Mouse (Mus musculus) embryo, embryonic 10.5 days (tissue): ENCODE data around the gene Vmn2r70.

Source experiments
- DNase-seq: peaks from one replicate; pipeline ENCODE4 v3.0.0-alpha.2; 2015; ENCODE audit warnings: low spot score

Vmn2r70 gene

GRCm38 (mm10) chr7:85569092-85569491 lies at the start of gene Vmn2r70:
Gene Vmn2r70 (minus strand): TSS chr7:85569192.
- DNase-seq = no peak

- no peak for DNase-seq
These were observed 6.2 kb downstream of the Vmn2r70 start, which contains the start of gene Vmn2r71 for GRCm38 (mm10) chr7:85562787-85563186. Gene Vmn2r71 (plus strand): TSS chr7:85563087.

DNA sequence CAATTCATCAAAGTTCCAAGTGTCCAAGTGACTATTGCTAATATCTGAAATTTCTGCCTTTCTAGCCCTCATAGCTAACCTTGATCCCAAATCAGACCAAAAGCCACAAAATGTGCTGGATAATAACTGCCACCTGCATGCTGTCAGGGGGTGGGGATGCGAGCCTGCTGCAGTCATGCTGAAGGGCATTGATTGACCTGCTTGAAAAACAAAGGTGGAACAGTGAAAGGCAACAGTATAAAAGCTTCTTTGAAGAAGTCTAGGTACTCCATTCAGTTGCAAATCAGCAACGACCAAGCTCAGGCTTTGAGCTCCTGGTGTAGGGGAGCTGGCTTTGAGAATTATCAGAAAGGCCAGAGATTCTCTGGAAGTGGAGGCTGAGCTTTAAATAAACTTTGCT lies 25.9 kb downstream of the Vmn2r70 start:
- no peak for DNase-seq

DNA sequence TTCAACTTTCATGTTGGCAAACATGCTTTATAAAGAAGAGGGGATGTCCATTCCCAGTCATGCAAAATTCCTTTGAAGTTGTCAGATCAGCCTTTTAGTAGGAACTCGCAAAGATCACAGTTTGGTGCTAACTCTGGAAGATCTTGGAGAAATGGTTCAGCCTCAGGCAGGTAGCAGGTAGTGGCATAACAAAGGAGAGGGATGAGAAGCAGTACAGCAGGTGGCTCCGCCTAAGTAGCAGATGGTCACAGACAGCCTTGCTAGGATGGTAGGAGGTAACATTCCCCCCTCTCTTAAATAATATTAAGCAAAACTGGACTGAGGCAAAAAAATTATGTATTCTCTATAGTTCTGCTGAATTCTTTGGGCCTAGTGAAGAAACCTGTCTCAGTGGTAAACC lies 26.9 kb downstream of the Vmn2r70 start:
- no peak for DNase-seq
